8 mouse cellular contexts compared by ENCODE assay signal in genomic region chr11:79593495-79593894, GRCm38 (mm10). TPM values are rescaled to one million over a fixed set of nuclear protein-coding genes. Genes with fewer than 3 reads are reported as not detected.
A peak's percentile ranks its signal among the peaks of the same experiment; 100 is the strongest.
DNase-seq lines count a peak whose midpoint lies in the region; ATAC-seq and TF ChIP-seq lines count a peak whose summit lies in the region.

No protein-coding gene starts in this region.

- peak; percentile 41; the same call in 1 of the 2 replicates for ATAC-seq in heart, postnatal 0 days (ENCODE audit: insufficient read depth, low read depth)
- 0 out of 2 replicates have a peak, but pooled peaks have one; percentile 33 for ATAC-seq in granulocyte monocyte progenitor cell, adult 5-6 weeks (replicated peaks; ENCODE audit: poor library complexity, severe bottlenecking)
- no peak for ATAC-seq in midbrain, embryonic 16.5 days

- TF ChIP-seq EP300 in heart, postnatal 0 days (IDR thresholded peaks at IDR 0.05; ENCODE audit: low read depth), result no peak

- no peaks in the 10 kb centered on the region for H3K9me3 ChIP-seq in heart, postnatal 0 days (replicated peaks; ENCODE audit: control insufficient read depth, low read length)
- H3K9me3 ChIP-seq in ES-E14 (ENCODE audit: control insufficient read depth, insufficient read depth, low read depth, low read length), result no peaks in the 10 kb centered on the region
- no peaks in the 10 kb centered on the region for H3K9me3 ChIP-seq in midbrain, embryonic 16.5 days (replicated peaks; ENCODE audit: control insufficient read depth, low read length, poor library complexity, severe bottlenecking)

- in situ Hi-C loops in ES-E14 (cut with MboI; ENCODE audit: low sequenced_read_pairs in 2 of 2, unreplicated experiment in 2 of 2), result loop anchor here in 1 of 2 experiments (25.0 kb wide), 1 partner anchor 319 kb away; no protein-coding TSS in a partner anchor

- intact Hi-C loops in heart, postnatal 36 days (cut with DNase I), result no loop called here

- no peak overlapping the region for H3K27ac ChIP-seq in heart, postnatal 0 days (ENCODE audit: low read depth)
- no peak overlapping the region for H3K27ac ChIP-seq in ES-E14 (ENCODE audit: insufficient read depth, low read depth, low read length, poor library complexity, severe bottlenecking)
- no peak overlapping the region for H3K27ac ChIP-seq in midbrain, embryonic 16.5 days (ENCODE audit: low read length)

- no peak for DNase-seq in heart, postnatal 0 days (ENCODE audit: low spot score)
- DNase-seq in heart, postnatal 36 days, result no peak
- no peak for DNase-seq in ES-E14 (ENCODE audit: low read depth, low spot score)
- no peak for DNase-seq in layer of hippocampus, postnatal 10 days (ENCODE audit: low spot score in 2 of 2)
- DNase-seq in cerebellum, postnatal 14 days, result no peak
- DNase-seq in spleen, postnatal 10 days (ENCODE audit: low spot score in 2 of 2), result no peak

- no peak overlapping the region for H3K4me3 ChIP-seq in heart, postnatal 0 days (ENCODE audit: low read depth, low read length)
- H3K4me3 ChIP-seq in ES-E14 (ENCODE audit: insufficient read depth in 1 of 2, low read depth in 1 of 2, low read length in 2 of 2, poor library complexity in 1 of 2, severe bottlenecking in 1 of 2), result no peak overlapping the region
- H3K4me3 ChIP-seq in midbrain, embryonic 16.5 days (ENCODE audit: low read depth, low read length), result peak overlapping the region; percentile 1; the same call in 1 of the 2 replicates

- H3K9ac ChIP-seq in heart, postnatal 0 days (replicated peaks; ENCODE audit: low read depth, low read length), result no peak overlapping the region
- no peak overlapping the region for H3K9ac ChIP-seq in ES-E14 (ENCODE audit: insufficient read depth, low read depth, low read length, poor library complexity, severe bottlenecking)
- H3K9ac ChIP-seq in midbrain, embryonic 16.5 days (ENCODE audit: low read depth, low read length), result peak overlapping the region; percentile 4; the same call in 1 of the 2 replicates

- H3K27me3 ChIP-seq in heart, postnatal 0 days (ENCODE audit: control insufficient read depth, insufficient read depth, low read length), result peaks cover 69% of the 10 kb centered on the region
- H3K27me3 ChIP-seq in midbrain, embryonic 16.5 days (ENCODE audit: control insufficient read depth, insufficient read depth, low read depth, low read length), result no peaks in the 10 kb centered on the region

- no peaks in the 10 kb centered on the region for H3K4me1 ChIP-seq in heart, postnatal 0 days (ENCODE audit: control insufficient read depth, insufficient read depth)
- H3K4me1 ChIP-seq in ES-E14 (ENCODE audit: control insufficient read depth in 2 of 2, insufficient read depth in 2 of 2, low read length in 2 of 2, poor library complexity in 1 of 2), result peaks cover 0 to 8% of the 10 kb centered on the region in 2 experiments; a peak in 1 of 4 replicates
- H3K4me1 ChIP-seq in midbrain, embryonic 16.5 days (ENCODE audit: control insufficient read depth, insufficient read depth, low read length), result peaks cover 25% of the 10 kb centered on the region

- no peak overlapping the region for H3K4me2 ChIP-seq in heart, postnatal 0 days (ENCODE audit: low read depth, low read length)
- H3K4me2 ChIP-seq in midbrain, embryonic 16.5 days (ENCODE audit: low read length), result peak overlapping the region; percentile 85

- WGBS in heart, postnatal 0 days, result 29% methylated on average over 11 of the region's 11 CpGs
- 26% methylated on average over 11 of the region's 11 CpGs for WGBS in midbrain, embryonic 16.5 days

- TF ChIP-seq CTCF in heart, postnatal 0 days (IDR thresholded peaks at IDR 0.05; ENCODE audit: low read depth), result no peak

- H3K36me3 ChIP-seq in heart, postnatal 0 days (replicated peaks; ENCODE audit: control insufficient read depth, insufficient read depth, low read length), result no peaks in the 10 kb centered on the region
- H3K36me3 ChIP-seq in ES-E14 (ENCODE audit: control insufficient read depth, insufficient read depth, low read length, poor library complexity, severe bottlenecking), result no peaks in the 10 kb centered on the region; the same call in 1 of the 2 replicates
- no peaks in the 10 kb centered on the region; the same call in none of the 2 replicates for H3K36me3 ChIP-seq in midbrain, embryonic 16.5 days (ENCODE audit: control insufficient read depth, insufficient read depth, low read length)

TF ChIP-seq in ES-E14, 5 proteins besides CTCF, POLR2A, EP300 and RAD21:
- no peak for TF ChIP-seq ZC3H11A (IDR thresholded peaks at IDR 0.05; ENCODE audit: borderline replicate concordance, low read depth, low read length)
- TF ChIP-seq CHD2 (IDR thresholded peaks at IDR 0.05; ENCODE audit: low read depth, low read length), result peak; percentile 79; the same call in 1 of the 2 replicates

RNA-seq across cellular contexts. Expression of gene Rab11fip4, which starts 2.5 kb away (rescaled TPM):
- 2.0 TPM in 1 of 2 replicates, not detected in the other for total RNA-seq in heart, postnatal 0 days (2014; rRNA removed; ENCODE audit: low replicate concordance)
- polyA plus RNA-seq in heart, postnatal 0 days (2015; fragmentation: Nextera tagmentation; extraction: Ambion mirVana), result 0.03 TPM in 1 of 2 replicates, not detected in the other
- under 1 TPM in 1 of 2 experiments, not detected in 1; 0.03 TPM for total RNA-seq in heart, postnatal 36 days (2021)
- total RNA-seq in ES-E14 (2012; rRNA removed), result 13.6 TPM in 2 replicates
- 1.9 and 2.6 TPM in 2 replicates for total RNA-seq in granulocyte monocyte progenitor cell, adult 5-6 weeks (2014; fragmentation: Nextera tagmentation)
- 1.9 and 4.7 TPM in 2 replicates for total RNA-seq in granulocyte monocyte progenitor cell, adult 5-6 weeks (2017)
- polyA plus RNA-seq in midbrain, embryonic 16.5 days (2015; fragmentation: Nextera tagmentation; extraction: Ambion mirVana), result 27.8 and 29.4 TPM in 2 replicates
- 100 to 1,000 TPM; 147 to 149 TPM for total RNA-seq in layer of hippocampus, postnatal 10 days (2021)

Comparison
In these comparisons a context has a peak if more than half of its experiments do, and no peak if none do; other contexts are left out.
1. RNA of gene Rab11fip4, which starts 2.5 kb away (total RNA-seq): 147 to 149 TPM in layer of hippocampus, postnatal 10 days; 13.6 TPM in ES-E14, 1.9 to 4.7 TPM in granulocyte monocyte progenitor cell, adult 5-6 weeks, 0.03 TPM in heart, postnatal 36 days and 2.0 TPM in heart, postnatal 0 days; every median in the first group is over 10 times any median in the second.